Mouse (Mus musculus) E14TG2a.4 (cell line): ENCODE results near the gene Ccm2l.

Experiments
- CTCF ChIP-seq: conservative IDR thresholded peaks from 2 replicates; pipeline ENCODE4 v1.5.1; 2014; ENCODE audit warnings: low read length
- NANOG ChIP-seq: IDR thresholded peaks from 2 replicates; pipeline ENCODE4 v1.6.1; 2014; ENCODE audit warnings: borderline replicate concordance, low read length, mixed read lengths

DNA sequence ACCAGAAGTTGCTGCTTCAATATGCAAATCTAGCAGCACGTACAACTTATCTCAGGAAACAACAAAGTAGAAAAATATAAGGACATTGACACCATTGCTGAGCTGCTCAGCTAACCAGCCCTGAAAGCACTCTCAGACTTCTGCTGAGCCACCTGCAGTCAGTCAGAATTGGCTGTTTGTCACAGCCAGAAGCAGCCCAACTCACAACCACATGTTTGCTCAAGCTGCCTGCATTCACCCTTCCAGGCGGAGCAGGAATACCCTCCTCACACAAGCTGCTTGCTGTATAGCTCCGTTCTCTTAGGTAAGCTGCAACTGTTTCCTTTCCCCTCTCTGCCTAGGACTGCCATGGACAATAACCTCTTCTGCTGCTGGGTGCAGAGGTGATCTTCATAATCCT lies 2.4 kb upstream of the Ccm2l start:
- TF ChIP-seq CTCF (no peak), NANOG (no peak)
